Mouse (Mus musculus): ENCODE results near the gene Lsp1.

- TF ChIP-seq POLR2A (IDR thresholded peaks at IDR 0.05; ENCODE audit: extremely low read depth, insufficient read depth, low read length) (no peak), CTCF (IDR thresholded peaks at IDR 0.05; ENCODE audit: low read depth, low read length) (no peak)
These were observed 3.8 kb upstream of the Lsp1 start for GRCm38 (mm10) chr7:142456806-142457205.
